Mouse (Mus musculus): ENCODE measurements around the gene Sytl3. TPM values are rescaled to one million over a fixed set of nuclear protein-coding genes. Genes with fewer than 3 reads are reported as not detected.

Sytl3 gene
- polyA plus RNA-seq, 1 experiment from 2014 or later = 1.1 TPM

Other genes starting within 250 kb of the Sytl3 start
- gene Dynlt1b, start 229.0 kb upstream of the Sytl3 start, polyA plus RNA-seq (2015; fragmentation: Nextera tagmentation; extraction: Ambion mirVana) = 461 and 518 TPM in 2 replicates
- 42.7 and 44.3 TPM in 2 replicates for gene Dynlt1c, start 57.4 kb upstream of the Sytl3 start, polyA plus RNA-seq (2015; fragmentation: Nextera tagmentation; extraction: Ambion mirVana)
- gene Dynlt1f, start 3.2 kb upstream of the Sytl3 start, polyA plus RNA-seq (2015; fragmentation: Nextera tagmentation; extraction: Ambion mirVana) = 226 and 249 TPM in 2 replicates
- gene Ezr, start 123.7 kb downstream of the Sytl3 start, polyA plus RNA-seq (2015; fragmentation: Nextera tagmentation; extraction: Ambion mirVana) = 223 and 228 TPM in 2 replicates

All from stomach, embryonic 15.5 days (tissue).